Mouse (Mus musculus) forebrain, embryonic 14.5 days (tissue): ENCODE measurements around the gene 2010003K11Rik. TPM values are rescaled to one million over a fixed set of nuclear protein-coding genes. Genes with fewer than 3 reads are reported as not detected.

Experiments used
- ATAC-seq: fragments of 200-750 bp; cut with Nextera tagmentation; 2 replicates; pipeline ENCODE4 v1.8.0; 2017; ENCODE audit warnings: mild to moderate bottlenecking, moderate library complexity
- DNase-seq: peaks from one replicate; pipeline ENCODE4 v3.0.0-alpha.2; 2015; ENCODE audit warnings: low spot score
- H3K27ac ChIP-seq: fragments of 300-500 bp; sonication (generic); 2 replicates; pipeline ENCODE4 v1.5.1; 2014; ENCODE audit warnings: low read depth, mild to moderate bottlenecking, control low read depth, low read length, moderate library complexity
- H3K27me3 ChIP-seq: fragments of 300-500 bp; sonication (generic); replicated peaks from 2 replicates; pipeline ENCODE4 v1.6.1; 2014; ENCODE audit warnings: low read length, control low read depth, mixed read lengths; ENCODE audit not compliant: control insufficient read depth, insufficient read depth
- H3K36me3 ChIP-seq: fragments of 300-500 bp; sonication (generic); 2 replicates; pipeline ENCODE4 v1.6.1; 2014; ENCODE audit warnings: low read length, control low read depth; ENCODE audit not compliant: control insufficient read depth, insufficient read depth
- H3K4me1 ChIP-seq: fragments of 300-500 bp; sonication (generic); 2 replicates; pipeline ENCODE4 v1.6.1; 2014; ENCODE audit warnings: antibody characterized with exemption, low read length, control low read depth; ENCODE audit not compliant: control insufficient read depth, insufficient read depth
- H3K4me2 ChIP-seq: fragments of 300-500 bp; sonication (generic); 2 replicates; pipeline ENCODE4 v1.6.1; 2014; ENCODE audit warnings: mild to moderate bottlenecking, control low read depth, low read length
- H3K4me3 ChIP-seq: fragments of 300-500 bp; sonication (generic); 2 replicates; pipeline ENCODE4 v1.5.1; 2014; ENCODE audit warnings: low read depth, low read length, control low read depth
- H3K9ac ChIP-seq: fragments of 300-500 bp; sonication (generic); 2 replicates; pipeline ENCODE4 v1.6.1; 2014; ENCODE audit warnings: mild to moderate bottlenecking, low read length, control low read depth, moderate library complexity
- H3K9me3 ChIP-seq: fragments of 300-500 bp; sonication (generic); replicated peaks from 2 replicates; pipeline ENCODE4 v1.6.1; 2016; ENCODE audit warnings: low read length, control low read depth, mixed read lengths; ENCODE audit not compliant: control insufficient read depth
- WGBS: fragments of 180-500 bp; shearing (Covaris S2); extraction: QIAGEN DNeasy Blood & Tissue Kit; methylation state at CpG from one replicate; pipeline ENCODE4 v1.1.7; 2014; 5-methylcytosine and 5-hydroxymethylcytosine counted together
- polyA plus RNA-seq: library from polyadenylated mRNA; unstranded; fragments of >200 nt; fragmentation: Nextera tagmentation; extraction: Ambion mirVana; gene quantifications from 2 replicates; pipeline ENCODE4 v1.2.1, GENCODE M21; 2014

The 2010003K11Rik gene
- polyA plus RNA-seq, 1 experiment from 2014 or later = not detected

- WGBS = 93% methylated on average over 2 of the region's 2 CpGs
- no peak for DNase-seq
These were observed 36.3 kb upstream of the 2010003K11Rik start for GRCm38 (mm10) chr19:4534646-4535045.

GRCm38 (mm10) chr19:4521426-4522050 lies 23.2 kb upstream of the 2010003K11Rik start:
- Histone ChIP-seq H3K9ac (no peak overlapping the region), H3K4me3 (no peak overlapping the region), H3K4me2 (no peak overlapping the region), H3K27me3 (no peaks in the 10 kb centered on the region), H3K27ac (no peak overlapping the region), H3K9me3 (no peaks in the 10 kb centered on the region), H3K4me1 (no peaks in the 10 kb centered on the region), H3K36me3 (no peaks in the 10 kb centered on the region)
- ATAC-seq = no peak
- WGBS = 92% methylated on average over 3 of the region's 3 CpGs
- DNase-seq = no peak

More at GRCm38 (mm10) chr19:4534646-4535045, 36.3 kb upstream of the 2010003K11Rik start:
- no peaks in the 10 kb centered on the region for H3K27me3 ChIP-seq
- no peak overlapping the region for H3K4me3 ChIP-seq
- H3K36me3 ChIP-seq = no peaks in the 10 kb centered on the region
- no peak for ATAC-seq
- H3K4me2 ChIP-seq = no peak overlapping the region
- no peaks in the 10 kb centered on the region for H3K4me1 ChIP-seq
- no peak overlapping the region for H3K27ac ChIP-seq
- H3K9me3 ChIP-seq = no peaks in the 10 kb centered on the region
- H3K9ac ChIP-seq = no peak overlapping the region

- ATAC-seq = no peak
- Histone ChIP-seq H3K27ac (no peak overlapping the region), H3K27me3 (no peaks in the 10 kb centered on the region), H3K4me3 (no peak overlapping the region), H3K4me2 (no peak overlapping the region), H3K9me3 (no peaks in the 10 kb centered on the region), H3K36me3 (no peaks in the 10 kb centered on the region), H3K4me1 (no peaks in the 10 kb centered on the region), H3K9ac (no peak overlapping the region)
- 84% methylated on average over 1 of the region's 1 CpGs for WGBS
- DNase-seq = no peak
These were observed 19.1 kb upstream of the 2010003K11Rik start for GRCm38 (mm10) chr19:4517483-4517882.

GRCm38 (mm10) chr19:4516288-4516687 lies 17.9 kb upstream of the 2010003K11Rik start:
- Histone ChIP-seq H3K27me3 (no peaks in the 10 kb centered on the region), H3K36me3 (no peaks in the 10 kb centered on the region), H3K27ac (no peak overlapping the region), H3K4me2 (no peak overlapping the region), H3K4me1 (no peaks in the 10 kb centered on the region), H3K9me3 (no peaks in the 10 kb centered on the region), H3K4me3 (no peak overlapping the region), H3K9ac (no peak overlapping the region)
- WGBS = 83% methylated on average over 2 of the region's 2 CpGs
- no peak for DNase-seq
- ATAC-seq = no peak

- Histone ChIP-seq H3K27ac (no peak overlapping the region), H3K36me3 (no peaks in the 10 kb centered on the region)
These were observed 17.4 kb upstream of the 2010003K11Rik start for GRCm38 (mm10) chr19:4515746-4516145.

GRCm38 (mm10) chr19:4513236-4513858 lies 15.0 kb upstream of the 2010003K11Rik start:
- no peak overlapping the region for H3K27ac ChIP-seq
- 76% methylated on average over 4 of the region's 4 CpGs for WGBS

More at GRCm38 (mm10) chr19:4515746-4516145, 17.4 kb upstream of the 2010003K11Rik start:
- Histone ChIP-seq H3K9ac (no peak overlapping the region), H3K27me3 (no peaks in the 10 kb centered on the region), H3K4me1 (peaks cover 3% of the 10 kb centered on the region; the same call in 1 of the 2 replicates), H3K4me2 (no peak overlapping the region), H3K4me3 (no peak overlapping the region), H3K9me3 (no peaks in the 10 kb centered on the region)
- WGBS = 40% methylated on average over 2 of the region's 2 CpGs
- no peak for ATAC-seq
- peak; percentile 50 for DNase-seq

GRCm38 (mm10) chr19:4511116-4511841 lies 12.9 kb upstream of the 2010003K11Rik start:
- Histone ChIP-seq H3K4me2 (peak overlapping the region; percentile 72), H3K4me3 (peak overlapping the region; percentile 66), H3K27me3 (no peaks in the 10 kb centered on the region), H3K4me1 (peaks cover 3% of the 10 kb centered on the region; the same call in 1 of the 2 replicates), H3K9me3 (no peaks in the 10 kb centered on the region), H3K9ac (peak overlapping the region; percentile 61), H3K27ac (no peak overlapping the region), H3K36me3 (no peaks in the 10 kb centered on the region)
- WGBS = 7% methylated on average over 13 of the region's 13 CpGs
- no peak for DNase-seq
- no peak for ATAC-seq

More at GRCm38 (mm10) chr19:4513236-4513858, 15.0 kb upstream of the 2010003K11Rik start:
- Histone ChIP-seq H3K4me2 (no peak overlapping the region), H3K9ac (no peak overlapping the region), H3K4me3 (no peak overlapping the region), H3K4me1 (peaks cover 3% of the 10 kb centered on the region; the same call in 1 of the 2 replicates), H3K9me3 (no peaks in the 10 kb centered on the region), H3K27me3 (no peaks in the 10 kb centered on the region), H3K36me3 (no peaks in the 10 kb centered on the region)
- ATAC-seq = no peak
- DNase-seq = no peak

GRCm38 (mm10) chr19:4509986-4510963 lies 11.9 kb upstream of the 2010003K11Rik start, which contains the start of gene Pcx:
Pcx (plus strand) TSS chr19:4510472.
- ATAC-seq (peak; percentile 100), DNase-seq (peak; percentile 100)
- WGBS = under 1% methylated on average over 81 of the region's 82 CpGs
- Histone ChIP-seq H3K9me3 (no peaks in the 10 kb centered on the region), H3K4me1 (peaks cover 3% of the 10 kb centered on the region; the same call in 1 of the 2 replicates), H3K4me2 (peak within 1 kb of the TSS; percentile 72), H3K4me3 (peak within 1 kb of the TSS; percentile 66), H3K27ac (no peak within 1 kb of the TSS), H3K27me3 (no peaks in the 10 kb centered on the region), H3K36me3 (no peaks in the 10 kb centered on the region), H3K9ac (peak within 1 kb of the TSS; percentile 61)
